Mouse (Mus musculus): ENCODE data around the gene Spred2.
"Not testable (repeated sequence)": the region's sequence is repeated elsewhere in the genome, so short reads cannot be mapped to it uniquely, and the experiment has no call there.

Gene Spred2

DNA sequence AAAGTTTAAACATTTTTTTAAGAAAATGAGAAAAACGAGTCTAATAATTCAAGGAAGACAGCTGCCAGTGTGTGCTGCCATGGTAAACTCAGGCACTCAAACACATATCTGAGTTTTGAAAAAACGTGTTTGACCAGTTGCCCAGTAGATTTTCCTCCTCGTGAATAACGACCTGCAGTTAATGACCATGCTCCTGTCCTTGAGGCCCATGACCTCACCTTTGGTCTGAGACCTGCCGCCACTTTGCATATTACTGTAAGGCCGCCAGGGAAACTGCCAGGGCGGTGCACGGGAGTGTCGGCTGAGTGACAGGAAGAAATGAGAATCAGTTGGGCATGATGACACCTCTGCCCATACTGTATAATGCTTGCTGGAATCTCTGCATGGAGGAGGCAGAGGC lies 103.5 kb downstream of the Spred2 start:
- no peak for DNase-seq

DNA sequence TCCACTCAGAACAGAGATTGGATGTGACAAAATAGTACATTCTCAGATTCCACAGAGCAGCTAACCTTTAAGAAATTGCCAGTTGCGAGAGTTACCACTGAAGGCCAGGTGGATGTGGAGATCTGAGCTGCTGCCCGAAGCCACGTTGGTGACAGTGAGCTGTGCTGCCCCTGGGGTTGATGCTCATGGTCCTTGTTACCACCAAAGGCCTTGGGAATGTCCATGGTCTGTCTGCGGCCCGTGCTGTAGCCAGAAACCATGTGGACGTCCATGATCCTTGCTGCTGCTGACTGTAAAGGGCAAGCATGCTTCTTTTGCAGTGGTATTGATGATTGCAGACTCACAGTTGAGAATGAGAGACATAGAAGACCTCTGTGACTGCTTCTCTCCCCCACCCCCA lies 104.2 kb downstream of the Spred2 start:
- DNase-seq, result no peak

DNA sequence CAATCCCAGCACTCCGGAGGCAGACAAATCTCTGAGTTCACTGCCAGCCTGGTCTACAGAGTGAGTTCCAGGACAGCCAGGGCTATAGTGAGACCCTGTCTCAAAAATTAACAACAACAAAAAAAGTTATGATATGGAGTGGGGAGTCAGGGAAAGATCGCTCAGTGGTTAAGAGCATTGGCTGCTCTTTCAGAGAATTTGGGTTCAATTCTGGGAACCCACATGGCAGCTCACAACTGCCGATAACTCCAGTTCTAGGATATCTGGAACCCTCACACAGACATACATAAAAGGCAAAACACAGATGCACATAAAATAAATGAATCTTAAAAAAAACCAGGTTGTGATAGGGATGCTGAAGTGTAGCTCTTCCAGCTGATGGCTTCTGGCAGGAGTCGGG lies 104.8 kb downstream of the Spred2 start:
- no peak for DNase-seq

DNA sequence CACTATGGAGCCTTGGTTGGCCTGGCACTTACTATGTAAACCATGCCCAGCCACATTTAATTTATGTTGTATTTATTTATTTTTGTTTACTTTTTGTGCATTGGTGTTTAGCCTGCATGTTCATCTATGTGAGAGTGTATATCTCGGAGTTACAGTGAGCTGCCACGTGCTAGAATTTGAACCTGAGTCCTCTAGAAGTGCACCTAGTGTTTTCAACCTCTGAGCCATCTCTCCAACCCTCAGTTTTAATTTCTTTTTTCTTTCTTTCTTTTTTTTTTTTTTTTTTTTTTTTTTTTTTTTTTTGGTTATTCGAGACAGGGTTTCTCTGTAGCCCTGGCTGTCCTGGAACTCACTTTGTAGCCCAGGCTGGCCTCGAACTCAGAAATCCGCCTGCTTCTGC lies 106.8 kb downstream of the Spred2 start:
- DNase-seq, result not testable (repeated sequence)

DNA sequence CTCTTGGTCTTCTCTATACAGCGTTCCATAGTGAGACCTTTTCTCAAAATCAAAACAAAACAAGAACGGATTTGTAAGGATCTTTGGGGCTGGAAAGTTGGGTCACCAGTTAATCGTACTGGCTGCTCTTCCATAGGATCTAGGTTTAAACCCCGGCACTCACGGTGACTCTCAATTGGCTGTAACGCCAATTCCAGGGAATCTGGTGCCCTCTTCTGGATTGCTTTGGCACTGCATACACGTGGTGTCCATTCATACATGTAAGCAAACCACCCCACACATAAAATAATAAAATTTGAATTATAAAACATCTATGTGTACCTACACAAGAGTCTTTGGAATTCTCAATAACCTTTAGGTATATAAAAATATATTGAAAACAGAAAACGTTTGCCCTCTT lies 107.4 kb downstream of the Spred2 start:
- DNase-seq, result peak; percentile 41

DNA sequence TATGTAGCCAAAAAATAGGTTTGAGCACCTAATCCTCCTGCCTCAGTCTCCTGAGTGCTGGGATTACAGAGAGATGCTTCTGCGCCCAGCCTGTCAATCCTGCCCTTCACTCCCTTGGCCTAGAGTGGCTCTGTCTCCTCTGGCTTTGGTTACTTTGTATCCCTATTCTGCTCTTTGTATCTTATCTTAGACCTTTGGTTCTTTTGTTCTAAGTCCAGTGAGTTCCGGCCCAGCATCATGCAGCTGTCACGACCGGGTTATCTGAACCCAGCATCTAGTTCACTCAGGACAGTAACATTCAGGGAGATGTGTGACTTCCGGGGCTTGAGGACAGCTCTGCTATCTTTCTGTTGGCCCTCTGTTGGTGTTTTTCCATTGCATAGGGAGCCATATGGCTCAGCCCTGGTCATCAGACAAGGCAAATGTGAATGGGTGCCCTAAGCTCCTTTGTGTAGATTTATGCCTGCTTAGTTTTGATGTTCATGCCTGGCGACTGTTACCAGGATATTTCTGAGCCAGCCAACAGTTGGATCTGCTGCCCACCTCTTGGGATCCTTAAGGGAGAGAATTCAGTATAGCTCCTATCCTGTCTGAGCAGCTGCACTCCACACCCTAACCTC lies 109.5 kb downstream of the Spred2 start:
- no peak for DNase-seq

DNA sequence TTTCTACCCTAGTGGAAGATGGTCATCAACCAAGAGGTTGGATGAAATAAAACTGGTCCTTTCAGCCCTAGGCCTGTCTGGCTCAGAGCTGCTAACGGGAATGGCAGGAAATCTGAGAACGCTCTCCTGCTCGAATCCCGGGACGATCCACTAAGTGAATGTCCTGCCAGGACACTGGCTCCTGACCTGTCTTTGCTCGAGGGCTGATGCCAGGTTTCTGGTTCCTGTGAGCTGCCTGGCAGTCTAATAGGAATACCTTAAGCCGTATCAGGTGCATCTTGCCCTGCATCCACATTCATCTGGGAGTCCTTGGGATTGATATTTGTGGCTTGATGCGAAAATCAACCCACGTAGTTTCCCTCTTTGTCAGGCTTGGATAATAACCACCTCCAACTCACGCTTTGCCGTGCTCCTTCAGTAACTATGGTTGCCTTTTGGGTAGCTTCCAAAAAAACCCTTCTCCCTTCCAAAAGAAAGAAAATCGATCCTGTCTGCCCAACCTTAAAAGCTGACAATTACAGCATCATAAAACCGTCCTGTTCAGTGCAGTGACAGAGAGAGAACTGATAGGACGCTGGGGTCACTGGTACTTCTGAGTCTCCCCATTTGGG lies 110.3 kb downstream of the Spred2 start:
- DNase-seq, result no peak

DNA sequence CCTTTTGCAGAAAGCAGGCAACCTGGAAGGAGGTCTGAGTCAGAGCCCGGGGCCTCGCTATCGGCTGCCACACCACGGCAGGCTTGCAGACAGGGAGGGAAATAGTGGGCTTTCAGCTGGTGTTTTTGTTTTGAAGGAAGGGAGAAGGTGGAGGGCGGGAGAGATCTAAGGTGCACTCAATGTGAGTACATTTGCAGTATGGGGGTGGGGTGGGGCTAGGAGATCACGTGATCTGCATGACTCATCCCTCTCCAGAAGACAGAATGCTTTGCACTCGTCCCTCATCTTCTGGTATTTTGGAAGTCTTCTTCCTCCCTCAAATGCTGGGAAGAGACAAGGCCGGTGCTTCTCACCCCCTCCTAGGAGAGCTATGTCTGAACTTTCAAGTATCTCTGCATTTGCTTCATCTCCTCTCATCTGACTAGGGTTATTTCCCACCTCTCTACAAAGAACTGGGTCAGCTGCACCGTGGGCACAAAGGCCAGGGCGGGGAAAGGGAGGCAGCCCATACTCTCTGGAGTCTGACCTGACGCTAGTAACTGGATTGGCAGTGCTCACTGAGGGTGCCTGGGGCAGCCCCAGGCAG lies 111.3 kb downstream of the Spred2 start:
- DNase-seq, result no peak

DNA sequence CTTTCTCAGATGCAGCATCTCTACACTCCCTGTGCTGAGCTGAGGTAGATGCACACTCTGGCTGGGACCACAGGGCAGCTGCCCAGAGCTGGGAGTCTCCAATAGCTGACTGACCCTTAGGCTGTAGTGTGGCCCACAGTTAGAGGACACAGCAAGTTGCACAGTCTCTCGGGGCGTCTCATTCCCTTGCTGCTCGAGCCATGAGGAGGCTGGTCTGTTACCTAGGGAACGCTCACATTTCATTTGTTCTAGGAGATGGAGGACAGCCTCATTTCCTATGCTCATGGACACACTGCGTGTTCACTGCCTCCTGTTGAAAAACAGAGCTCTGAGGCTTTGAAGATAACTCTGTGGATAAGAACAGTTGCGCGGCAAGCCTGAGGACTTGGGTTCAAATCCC lies 111.8 kb downstream of the Spred2 start:
- no peak for DNase-seq

DNA sequence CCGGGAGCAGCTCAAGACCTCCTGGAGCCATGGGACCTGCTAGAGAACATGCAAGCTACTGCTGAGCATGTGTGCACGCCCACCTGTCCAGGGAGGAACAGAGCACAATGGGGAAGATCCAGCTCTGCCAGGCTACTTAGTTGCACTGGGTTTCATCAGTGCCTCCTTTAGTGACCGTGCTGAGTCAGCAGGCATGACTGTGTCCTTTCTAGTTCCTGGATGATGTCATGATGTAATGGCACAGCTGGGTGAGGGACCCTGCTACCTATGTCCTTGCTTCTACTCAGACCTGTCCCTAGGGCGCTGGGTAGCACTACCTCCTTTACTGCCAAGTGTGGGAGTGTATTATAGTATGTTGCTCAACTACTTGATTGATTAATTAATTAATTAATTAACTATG lies 113.6 kb downstream of the Spred2 start:
- no peak for DNase-seq

DNA sequence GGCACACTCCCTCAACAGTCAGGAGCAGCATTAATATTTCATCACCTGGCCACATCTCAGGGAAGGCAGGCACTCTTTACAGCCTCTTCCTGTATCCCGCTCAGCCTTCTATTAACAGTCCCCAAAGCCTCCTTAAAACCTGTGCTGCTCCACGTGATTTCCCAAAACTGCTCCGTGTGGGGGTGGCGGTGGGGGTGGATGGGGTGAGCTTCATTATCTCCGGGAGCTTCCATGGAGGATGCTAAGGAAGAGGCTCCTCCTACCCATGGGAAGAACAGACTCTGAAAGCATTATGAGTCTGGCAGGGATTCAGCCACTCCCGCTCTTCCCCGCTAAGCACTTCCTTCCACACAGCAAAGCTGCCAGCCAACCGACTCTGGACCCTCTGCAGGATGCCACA lies 114.5 kb downstream of the Spred2 start:
- DNase-seq, result peak; percentile 52

DNA sequence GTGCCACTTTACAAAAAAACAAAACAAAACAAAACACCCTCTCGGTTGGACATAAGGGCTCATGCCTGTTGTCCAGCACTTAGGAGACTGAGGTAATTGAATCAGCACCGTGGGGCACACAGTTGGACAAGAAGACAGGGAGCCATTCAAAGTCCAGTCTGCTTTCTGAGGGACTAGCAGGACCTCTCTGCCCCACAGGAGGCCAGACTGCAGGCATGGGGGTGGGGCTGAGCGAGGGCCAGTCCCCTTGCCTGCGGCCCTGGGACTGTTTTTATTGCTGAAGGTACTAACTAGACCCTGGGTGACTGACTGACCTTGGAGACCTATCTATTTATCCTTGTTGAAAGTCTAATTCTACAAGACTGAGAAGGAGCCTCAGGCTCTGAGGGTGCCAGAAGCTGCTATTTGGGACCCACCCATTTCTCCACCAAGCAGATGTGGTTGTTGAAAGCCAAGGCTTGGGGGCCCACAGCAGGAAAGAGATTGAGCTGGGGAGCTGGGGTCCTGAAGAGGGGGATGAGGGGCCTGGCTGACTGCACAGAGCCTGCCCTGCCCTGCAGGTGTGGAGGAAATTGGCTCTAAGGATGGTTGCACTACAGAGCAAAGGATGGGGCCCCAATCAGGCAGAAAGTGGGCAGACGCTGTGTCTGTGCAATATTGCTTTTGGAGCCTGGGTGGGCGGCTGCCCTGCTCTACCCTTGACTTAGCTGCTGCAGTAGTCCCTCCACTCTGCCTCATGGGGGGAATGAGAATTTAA lies 117.2 kb downstream of the Spred2 start:
- DNase-seq, result no peak

DNA sequence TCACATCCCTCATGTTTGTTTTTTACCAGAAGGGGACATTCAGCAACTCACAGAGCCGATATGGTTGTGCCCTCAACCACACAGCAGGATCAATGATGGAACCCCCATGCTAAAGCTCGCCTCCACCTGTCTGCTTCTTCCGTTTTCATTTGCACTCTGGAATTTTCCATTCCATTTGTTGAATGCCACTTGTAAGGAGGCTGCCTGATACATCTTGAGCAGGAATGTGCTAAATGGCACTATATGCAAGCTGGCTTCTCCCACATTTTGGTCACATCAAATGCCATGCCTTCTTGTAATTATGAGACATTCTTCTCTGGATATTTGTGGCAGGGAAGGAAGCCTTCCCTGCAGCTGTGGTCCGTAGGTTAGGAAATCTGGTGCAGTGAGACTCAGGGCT lies 117.9 kb downstream of the Spred2 start:
- no peak for DNase-seq

DNA sequence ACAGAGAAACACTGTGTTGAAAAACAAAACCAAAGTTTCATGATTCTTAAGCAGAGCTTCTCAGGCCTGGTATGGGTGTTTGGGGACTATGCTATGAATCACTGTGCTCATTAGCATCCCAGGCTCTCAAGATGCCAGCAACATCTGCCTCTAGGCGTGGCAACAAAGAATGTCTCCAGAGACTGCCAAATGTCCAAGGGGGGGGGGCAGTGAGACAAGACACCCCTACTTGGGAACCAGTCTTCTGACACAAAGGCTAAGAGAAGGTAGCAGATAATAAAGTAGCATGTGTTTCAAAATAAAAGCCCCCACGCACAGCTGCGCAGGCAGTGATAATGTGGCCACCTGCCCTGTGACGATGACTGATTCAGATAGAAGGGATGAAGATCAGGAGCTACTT lies 119.1 kb downstream of the Spred2 start:
- DNase-seq, result no peak

DNA sequence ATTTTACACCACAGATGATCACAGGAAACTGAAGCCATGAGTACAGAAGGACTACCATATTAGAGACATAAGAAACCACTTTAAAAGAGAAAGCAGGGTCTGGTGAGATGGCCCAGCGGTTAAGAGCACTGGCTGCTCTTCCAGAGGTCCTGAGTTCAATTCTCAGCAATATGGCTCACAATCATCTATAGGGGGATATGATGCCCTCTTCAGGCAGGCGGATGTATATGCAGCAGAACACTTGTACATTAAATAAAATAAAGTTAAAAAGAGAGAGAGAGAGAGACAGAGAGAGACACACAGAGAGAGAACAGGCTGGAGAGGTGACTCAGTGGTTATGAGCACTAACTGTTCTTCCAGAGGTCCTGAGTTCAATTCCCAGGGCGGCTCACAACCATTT lies 121.4 kb downstream of the Spred2 start:
- no peak for DNase-seq

DNA sequence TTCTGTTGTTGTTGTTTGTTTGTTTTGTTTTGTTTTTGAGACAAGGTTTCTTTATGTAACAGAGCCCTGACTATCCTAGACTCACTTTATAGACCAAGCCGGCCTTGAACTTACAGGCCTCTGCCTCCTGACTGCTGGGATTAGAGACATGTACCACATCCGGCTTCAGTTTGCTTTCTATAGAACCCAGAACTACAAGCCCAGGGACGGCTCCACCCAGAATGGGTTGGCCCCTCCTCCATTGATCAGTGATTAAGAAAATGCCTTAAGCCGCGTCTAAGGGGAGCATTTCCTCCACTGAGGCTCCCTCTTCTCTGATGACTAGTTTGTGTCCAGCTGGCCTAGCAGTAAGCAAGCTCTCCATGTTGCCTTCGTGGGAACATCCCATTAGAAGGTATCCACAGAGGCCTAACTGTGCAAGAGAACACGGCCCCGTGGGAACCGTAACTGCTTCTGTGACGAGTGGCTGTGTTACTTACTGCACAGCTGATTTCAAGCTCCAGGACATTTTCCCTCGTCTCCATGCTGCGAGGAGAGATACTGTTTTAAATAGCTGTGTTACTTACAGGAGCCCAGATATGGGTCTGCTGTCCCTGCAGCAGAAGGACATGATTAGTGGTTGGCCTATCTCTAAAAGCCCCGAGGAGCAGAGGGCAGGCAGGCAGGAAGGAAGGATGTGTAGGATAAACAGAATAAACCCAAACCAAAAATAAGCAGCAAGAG lies 128.8 kb downstream of the Spred2 start:
- DNase-seq, result no peak

DNA sequence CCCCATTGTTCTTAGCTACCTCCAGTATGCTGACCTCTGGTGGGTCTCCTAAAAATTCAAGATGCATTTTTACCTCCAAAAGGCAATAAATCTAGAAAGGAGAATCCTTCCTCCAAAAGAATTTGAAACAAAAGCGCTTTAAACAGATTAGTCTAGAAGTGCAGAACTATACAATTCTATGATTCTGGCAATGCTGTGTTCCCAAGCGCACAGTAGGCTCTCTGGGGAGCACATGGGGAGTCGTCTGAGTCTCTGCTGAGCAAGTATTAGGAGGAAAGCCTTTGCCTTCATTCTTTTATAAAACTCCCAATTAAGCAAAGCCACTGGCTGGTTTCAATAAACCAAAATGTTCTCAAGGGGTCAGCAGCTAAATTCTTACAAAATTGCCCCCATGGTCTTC lies 129.8 kb downstream of the Spred2 start:
- no peak for DNase-seq

DNA sequence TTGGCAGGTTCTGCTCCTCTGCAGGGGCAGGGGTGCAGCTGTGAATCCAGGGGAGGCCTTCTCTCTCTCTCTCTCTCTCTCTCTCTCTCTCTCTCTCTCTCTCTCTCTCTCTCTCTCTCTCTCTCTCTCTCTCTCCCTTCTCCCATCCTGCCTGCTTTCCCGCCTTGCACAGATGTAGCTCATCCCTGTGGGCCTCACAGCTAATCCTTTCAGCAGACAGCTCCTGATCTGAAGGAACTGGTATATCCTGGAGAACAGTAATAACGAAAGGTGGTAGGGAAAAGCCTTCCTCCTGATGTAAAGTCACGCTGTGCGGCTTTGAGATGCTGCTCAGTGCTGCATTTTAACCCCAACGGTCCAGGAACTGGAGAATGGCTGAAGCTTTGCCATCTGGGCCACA lies 130.4 kb downstream of the Spred2 start:
- no peak for DNase-seq

DNA sequence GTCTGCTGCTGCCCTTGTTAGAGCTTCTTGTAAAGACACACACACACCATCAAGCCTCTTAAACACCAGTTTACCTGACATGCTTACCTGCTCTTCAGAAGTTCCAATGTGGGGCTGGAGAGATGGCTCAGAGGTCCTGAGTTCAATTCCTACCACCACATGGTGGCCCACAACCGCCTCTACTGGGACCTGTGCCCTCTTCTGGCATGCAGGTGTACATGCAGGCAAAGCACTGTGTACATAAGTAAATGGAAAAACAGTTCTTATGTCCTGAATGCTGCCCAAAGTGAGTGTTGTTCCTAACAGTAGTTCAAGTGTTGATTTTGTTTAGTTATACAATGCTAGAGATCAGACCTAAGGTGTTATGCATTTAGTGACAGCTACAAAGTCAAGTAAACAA lies 132.0 kb downstream of the Spred2 start:
- no peak for DNase-seq

DNA sequence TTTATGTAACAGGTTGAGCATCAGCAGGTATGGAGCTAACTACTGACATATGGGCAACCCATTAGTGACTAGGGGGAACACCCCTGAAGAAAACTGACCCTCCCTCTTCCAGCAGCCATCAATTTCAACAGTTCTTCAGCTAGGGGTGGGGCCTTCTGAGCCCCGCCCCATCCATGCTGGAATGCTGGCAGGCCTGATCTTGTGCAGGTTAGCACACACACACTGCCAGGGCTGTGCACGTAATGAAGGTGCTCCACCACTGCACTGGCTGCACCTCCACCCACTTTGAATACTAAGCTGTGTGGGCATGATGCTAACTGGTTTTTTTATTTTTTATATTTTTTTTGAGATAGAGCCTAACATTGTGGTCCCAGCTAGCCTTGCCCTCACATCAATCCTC lies 133.3 kb downstream of the Spred2 start:
- DNase-seq, result no peak

DNA sequence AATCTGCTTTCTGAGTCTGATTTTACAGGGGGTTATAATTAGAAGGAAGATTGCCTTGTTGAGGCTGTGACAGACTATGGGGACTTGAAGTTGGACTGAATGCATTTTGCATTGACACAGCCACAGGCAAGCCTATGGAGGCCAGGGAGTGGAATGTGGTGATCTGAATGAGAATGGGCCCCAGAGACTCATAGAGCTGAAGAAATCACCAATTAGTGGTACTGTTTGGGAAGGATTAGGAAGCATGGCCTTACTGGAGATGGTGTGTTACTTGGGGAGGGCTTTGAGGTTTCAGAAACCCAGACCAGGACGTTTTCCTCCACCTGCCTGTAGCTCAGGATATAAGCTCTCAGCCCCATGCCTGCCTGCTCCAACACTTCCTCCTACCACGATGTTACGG lies 135.6 kb downstream of the Spred2 start:
- no peak for DNase-seq

DNA sequence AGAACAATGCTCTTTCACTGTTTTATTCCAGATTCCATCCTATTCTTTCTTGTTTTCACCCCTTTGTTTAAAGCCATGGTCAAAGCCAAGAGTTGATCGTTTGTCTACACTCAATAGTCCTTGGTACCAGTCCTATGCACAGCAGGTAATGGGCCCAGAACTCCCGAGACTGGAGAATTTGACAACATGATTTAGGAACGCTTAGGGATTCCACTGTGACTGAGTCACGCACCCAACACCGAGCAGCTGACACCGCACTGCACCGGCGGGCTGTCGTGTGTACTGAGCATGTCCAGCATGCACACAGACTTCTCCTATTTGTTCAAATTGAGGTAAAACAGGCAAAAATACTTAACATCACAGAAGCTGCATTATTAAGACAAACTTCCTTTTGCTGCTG lies 138.6 kb downstream of the Spred2 start:
- DNase-seq, result not testable (repeated sequence)

DNA sequence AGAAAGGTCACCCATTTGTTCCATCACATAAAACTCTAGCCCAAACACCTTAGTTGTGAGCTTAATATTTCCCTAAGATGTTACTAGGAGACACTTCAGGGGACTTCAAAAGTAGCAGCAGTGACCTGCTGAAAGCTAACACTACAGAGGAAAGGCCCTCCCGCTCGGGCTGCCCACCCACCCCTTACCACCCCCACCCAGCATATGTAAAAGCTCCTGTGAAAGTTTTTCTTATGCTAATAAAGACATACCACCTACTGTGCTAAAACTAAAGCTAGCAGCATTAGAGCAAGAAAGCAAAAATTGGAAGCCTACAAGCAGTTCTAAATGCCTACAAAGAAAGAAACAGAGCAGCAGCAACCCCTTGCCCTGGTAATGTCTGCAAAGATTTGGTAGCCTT lies 139.9 kb downstream of the Spred2 start:
- not testable (repeated sequence) for DNase-seq

Data from right cerebral cortex, postnatal 4 days (tissue).